8 mouse cellular contexts compared by ENCODE assay signal in genomic region chr4:114666238-114666978, GRCm38 (mm10).
DNase-seq lines count a peak whose midpoint lies in the region; ATAC-seq lines count a peak whose summit lies in the region.

No protein-coding gene starts in this region.

- peak overlapping the region; percentile 14 for H3K4me3 ChIP-seq in lung, embryonic 15.5 days
- H3K4me3 ChIP-seq in embryonic facial prominence, embryonic 15.5 days (replicated peaks) = peak overlapping the region; percentile 26
- peak overlapping the region; percentile 9 for H3K4me3 ChIP-seq in stomach, embryonic 14.5 days (ENCODE audit: low read depth, low read length)

- WGBS in lung, embryonic 15.5 days = 7% methylated on average over 41 of the region's 41 CpGs
- 5% methylated on average over 41 of the region's 41 CpGs for WGBS in embryonic facial prominence, embryonic 15.5 days
- 10% methylated on average over 41 of the region's 41 CpGs for WGBS in stomach, embryonic 14.5 days

- H3K36me3 ChIP-seq in lung, embryonic 15.5 days = no peaks in the 10 kb centered on the region
- no peaks in the 10 kb centered on the region for H3K36me3 ChIP-seq in embryonic facial prominence, embryonic 15.5 days
- H3K36me3 ChIP-seq in stomach, embryonic 14.5 days (ENCODE audit: control insufficient read depth, insufficient read depth, low read length) = no peaks in the 10 kb centered on the region

- no peak overlapping the region for H3K9ac ChIP-seq in lung, embryonic 15.5 days
- H3K9ac ChIP-seq in embryonic facial prominence, embryonic 15.5 days = no peak overlapping the region
- no peak overlapping the region for H3K9ac ChIP-seq in stomach, embryonic 14.5 days (replicated peaks; ENCODE audit: low read depth, low read length)

- H3K27ac ChIP-seq in lung, embryonic 15.5 days = no peak overlapping the region
- H3K27ac ChIP-seq in embryonic facial prominence, embryonic 15.5 days (replicated peaks) = no peak overlapping the region
- no peak overlapping the region for H3K27ac ChIP-seq in stomach, embryonic 14.5 days (ENCODE audit: low read length)

- DNase-seq in lung, postnatal 4 days = no peak
- DNase-seq in liver = peak; percentile 33
- DNase-seq in urinary bladder, postnatal 25 days (ENCODE audit: low spot score) = no peak
- DNase-seq in ovary, postnatal 14 days (ENCODE audit: low spot score) = no peak
- DNase-seq in left cerebral cortex, adult 11 months (ENCODE audit: low spot score) = no peak

- no peaks in the 10 kb centered on the region for H3K9me3 ChIP-seq in lung, embryonic 15.5 days
- H3K9me3 ChIP-seq in embryonic facial prominence, embryonic 15.5 days (replicated peaks) = no peaks in the 10 kb centered on the region
- H3K9me3 ChIP-seq in stomach, embryonic 14.5 days (ENCODE audit: control insufficient read depth, low read depth, low read length) = no peaks in the 10 kb centered on the region

- ATAC-seq in lung, embryonic 15.5 days (ENCODE audit: borderline replicate concordance, extremely low read depth, low FRiP score, low TSS enrichment) = 0 out of 2 replicates have a peak, but pooled peaks have one; percentile 20
- ATAC-seq in embryonic facial prominence, embryonic 15.5 days (ENCODE audit: insufficient number of reproducible peaks, low FRiP score, low TSS enrichment, low read depth) = peak; percentile 58
- ATAC-seq in stomach, embryonic 14.5 days (ENCODE audit: insufficient number of reproducible peaks, insufficient read depth, low FRiP score, low read depth) = peak; percentile 44; the same call in 1 of the 2 replicates

- peak overlapping the region; percentile 47 for H3K4me2 ChIP-seq in lung, embryonic 15.5 days
- H3K4me2 ChIP-seq in embryonic facial prominence, embryonic 15.5 days (replicated peaks) = peak overlapping the region; percentile 39
- H3K4me2 ChIP-seq in stomach, embryonic 14.5 days (replicated peaks; ENCODE audit: low read depth, low read length) = peak overlapping the region; percentile 39

- H3K4me1 ChIP-seq in lung, embryonic 15.5 days = peaks cover 10% of the 10 kb centered on the region
- H3K4me1 ChIP-seq in embryonic facial prominence, embryonic 15.5 days = peaks cover 22% of the 10 kb centered on the region
- 0 out of 2 replicates have a peak, but pooled peaks cover 5% of the 10 kb centered on the region for H3K4me1 ChIP-seq in stomach, embryonic 14.5 days (ENCODE audit: control insufficient read depth, insufficient read depth, low read length)

- H3K27me3 ChIP-seq in lung, embryonic 15.5 days = peaks cover 57% of the 10 kb centered on the region
- H3K27me3 ChIP-seq in embryonic facial prominence, embryonic 15.5 days = peaks cover 65% of the 10 kb centered on the region
- H3K27me3 ChIP-seq in stomach, embryonic 14.5 days (ENCODE audit: control insufficient read depth, insufficient read depth, low read length) = peaks cover 26% of the 10 kb centered on the region; the same call in 1 of the 2 replicates
